Mouse (Mus musculus): ENCODE results near the gene Immp2l. TPM values are rescaled to one million over a fixed set of nuclear protein-coding genes. Genes with fewer than 3 reads are reported as not detected.

Gene Immp2l
- polyA plus RNA-seq, 1 experiment from 2014 or later: 6.5 TPM

DNA sequence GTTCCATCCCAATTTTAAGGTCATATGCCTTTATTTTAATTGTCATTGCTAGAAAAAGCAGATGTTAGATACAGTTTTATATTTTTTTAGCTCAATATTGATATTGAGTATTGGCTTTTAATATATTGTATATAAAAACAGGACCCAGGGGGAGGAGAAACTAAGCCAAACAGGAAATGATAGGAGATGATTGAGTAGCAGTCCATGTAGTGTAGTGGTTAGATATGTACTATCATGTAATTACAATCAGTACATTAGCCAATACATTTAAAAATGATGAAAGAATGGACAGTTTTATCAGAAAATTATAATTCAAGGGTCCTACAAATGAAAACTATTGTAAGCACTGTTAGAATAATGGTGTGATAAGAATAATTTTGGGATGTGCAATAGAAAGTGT is 94.5 kb downstream of the Immp2l start:
- H3K9ac ChIP-seq (ENCODE audit: low read depth, low read length): no peak overlapping the region
- no peaks in the 10 kb centered on the region for H3K36me3 ChIP-seq (ENCODE audit: control insufficient read depth, insufficient read depth, low read length)
- no peaks in the 10 kb centered on the region for H3K9me3 ChIP-seq (ENCODE audit: control insufficient read depth, low read length)
- no peak for ATAC-seq
- no peak overlapping the region for H3K4me2 ChIP-seq (ENCODE audit: low read length)
- H3K4me1 ChIP-seq (ENCODE audit: control insufficient read depth, insufficient read depth, low read depth, low read length): no peaks in the 10 kb centered on the region
- no peak overlapping the region for H3K27ac ChIP-seq (ENCODE audit: low read depth, low read length)
- no peak overlapping the region for H3K4me3 ChIP-seq (ENCODE audit: low read length)
- H3K27me3 ChIP-seq (replicated peaks; ENCODE audit: control insufficient read depth, insufficient read depth, low read length): no peaks in the 10 kb centered on the region

DNA sequence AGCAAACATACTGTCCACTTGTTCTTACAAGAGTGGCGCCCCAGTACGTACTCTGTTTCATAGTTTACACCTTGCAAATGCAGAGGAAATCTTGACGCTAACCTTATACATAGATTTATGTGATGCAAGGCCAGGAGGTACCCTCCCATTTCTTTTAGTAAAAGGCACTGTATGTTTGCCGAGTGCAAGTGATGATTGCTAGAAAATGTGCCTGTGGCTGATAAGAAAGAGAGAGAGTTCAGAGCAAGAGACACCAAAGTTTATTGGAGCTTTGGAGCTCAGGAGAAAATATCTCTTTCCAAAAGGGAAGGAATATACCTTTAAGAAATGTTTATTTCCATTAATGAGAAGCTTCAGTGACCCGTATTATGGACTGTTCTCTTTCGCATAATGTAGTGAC is 95.8 kb downstream of the Immp2l start:
- no peak for ATAC-seq
- no peaks in the 10 kb centered on the region for H3K9me3 ChIP-seq (ENCODE audit: control insufficient read depth, low read length)
- no peak overlapping the region for H3K27ac ChIP-seq (ENCODE audit: low read depth, low read length)
- H3K9ac ChIP-seq (ENCODE audit: low read depth, low read length): no peak overlapping the region
- H3K36me3 ChIP-seq (ENCODE audit: control insufficient read depth, insufficient read depth, low read length): no peaks in the 10 kb centered on the region
- H3K27me3 ChIP-seq (replicated peaks; ENCODE audit: control insufficient read depth, insufficient read depth, low read length): no peaks in the 10 kb centered on the region
- H3K4me3 ChIP-seq (ENCODE audit: low read length): no peak overlapping the region
- no peak overlapping the region for H3K4me2 ChIP-seq (ENCODE audit: low read length)
- 83% methylated on average over 6 of the region's 6 CpGs for WGBS
- H3K4me1 ChIP-seq (ENCODE audit: control insufficient read depth, insufficient read depth, low read depth, low read length): no peaks in the 10 kb centered on the region

- H3K27me3 ChIP-seq (replicated peaks; ENCODE audit: control insufficient read depth, insufficient read depth, low read length): no peaks in the 10 kb centered on the region
- H3K27ac ChIP-seq (ENCODE audit: low read depth, low read length): no peak overlapping the region
- WGBS: 88% methylated on average over 2 of the region's 2 CpGs
- H3K4me3 ChIP-seq (ENCODE audit: low read length): no peak overlapping the region
- no peaks in the 10 kb centered on the region for H3K4me1 ChIP-seq (ENCODE audit: control insufficient read depth, insufficient read depth, low read depth, low read length)
- H3K9ac ChIP-seq (ENCODE audit: low read depth, low read length): no peak overlapping the region
- no peak for ATAC-seq
- H3K36me3 ChIP-seq (ENCODE audit: control insufficient read depth, insufficient read depth, low read length): no peaks in the 10 kb centered on the region
- no peaks in the 10 kb centered on the region for H3K9me3 ChIP-seq (ENCODE audit: control insufficient read depth, low read length)
- no peak overlapping the region for H3K4me2 ChIP-seq (ENCODE audit: low read length)
Observed at GRCm38 (mm10) chr12:41123207-41123606, 99.3 kb downstream of the Immp2l start.

- H3K36me3 ChIP-seq (ENCODE audit: control insufficient read depth, insufficient read depth, low read length): no peaks in the 10 kb centered on the region
- H3K27ac ChIP-seq (ENCODE audit: low read depth, low read length): no peak overlapping the region
- 63% methylated on average over 3 of the region's 3 CpGs for WGBS
- H3K4me3 ChIP-seq (ENCODE audit: low read length): no peak overlapping the region
- H3K4me1 ChIP-seq (ENCODE audit: control insufficient read depth, insufficient read depth, low read depth, low read length): no peaks in the 10 kb centered on the region
- ATAC-seq: no peak
- H3K4me2 ChIP-seq (ENCODE audit: low read length): no peak overlapping the region
- H3K9me3 ChIP-seq (ENCODE audit: control insufficient read depth, low read length): no peaks in the 10 kb centered on the region
- H3K27me3 ChIP-seq (replicated peaks; ENCODE audit: control insufficient read depth, insufficient read depth, low read length): no peaks in the 10 kb centered on the region
- H3K9ac ChIP-seq (ENCODE audit: low read depth, low read length): no peak overlapping the region
Observed at GRCm38 (mm10) chr12:41134885-41135284, 111.0 kb downstream of the Immp2l start.

DNA sequence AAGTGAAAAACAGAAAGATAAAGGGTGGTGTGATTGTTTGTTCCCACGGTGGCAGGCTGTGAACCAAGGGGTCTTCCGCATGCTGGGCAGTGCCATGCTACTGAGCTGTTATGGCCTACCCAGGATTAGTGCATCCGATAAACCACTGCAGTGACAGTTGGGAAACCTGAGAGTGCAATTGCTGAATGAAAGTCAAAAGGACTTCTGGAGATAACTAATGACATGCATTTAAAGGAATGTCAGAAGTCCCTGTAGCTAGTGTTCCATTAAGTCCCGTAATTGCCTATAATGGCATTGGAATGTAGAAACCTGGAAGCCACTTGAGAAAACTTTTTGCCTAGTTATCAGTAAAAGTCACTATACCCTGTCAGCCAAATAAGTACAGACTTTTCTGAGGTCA is 135.7 kb downstream of the Immp2l start:
- Histone ChIP-seq H3K27ac (ENCODE audit: low read depth, low read length) (no peak overlapping the region), H3K36me3 (ENCODE audit: control insufficient read depth, insufficient read depth, low read length) (no peaks in the 10 kb centered on the region), H3K4me2 (ENCODE audit: low read length) (no peak overlapping the region), H3K4me3 (ENCODE audit: low read length) (no peak overlapping the region), H3K9ac (ENCODE audit: low read depth, low read length) (no peak overlapping the region), H3K4me1 (ENCODE audit: control insufficient read depth, insufficient read depth, low read depth, low read length) (no peaks in the 10 kb centered on the region), H3K27me3 (replicated peaks; ENCODE audit: control insufficient read depth, insufficient read depth, low read length) (no peaks in the 10 kb centered on the region), H3K9me3 (ENCODE audit: control insufficient read depth, low read length) (no peaks in the 10 kb centered on the region)
- 80% methylated on average over 4 of the region's 4 CpGs for WGBS
- no peak for ATAC-seq

DNA sequence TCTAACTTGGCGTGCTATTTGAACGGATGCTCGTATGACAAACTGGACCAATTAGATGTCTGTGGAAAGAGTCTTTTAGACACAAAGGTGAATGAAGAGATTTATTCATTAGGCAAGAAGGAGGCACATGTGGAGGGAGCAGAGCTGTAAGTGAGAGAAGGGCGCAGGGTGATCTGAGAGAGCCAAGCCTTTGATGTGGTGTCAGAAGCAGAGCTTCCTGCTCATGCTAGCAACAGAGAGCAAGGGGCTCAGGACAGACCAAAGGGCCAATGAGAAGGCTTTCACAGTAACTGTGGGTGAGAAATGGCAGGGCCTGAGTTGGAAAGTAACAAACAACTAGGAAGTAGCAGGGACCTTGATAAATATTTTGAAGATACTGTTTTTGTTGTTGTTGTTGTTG is 143.9 kb downstream of the Immp2l start:
- H3K36me3 ChIP-seq (ENCODE audit: control insufficient read depth, insufficient read depth, low read length): no peaks in the 10 kb centered on the region
- no peaks in the 10 kb centered on the region for H3K9me3 ChIP-seq (ENCODE audit: control insufficient read depth, low read length)
- no peak for ATAC-seq
- no peak overlapping the region for H3K4me3 ChIP-seq (ENCODE audit: low read length)
- no peaks in the 10 kb centered on the region for H3K4me1 ChIP-seq (ENCODE audit: control insufficient read depth, insufficient read depth, low read depth, low read length)
- no peak overlapping the region for H3K9ac ChIP-seq (ENCODE audit: low read depth, low read length)
- H3K27me3 ChIP-seq (replicated peaks; ENCODE audit: control insufficient read depth, insufficient read depth, low read length): no peaks in the 10 kb centered on the region
- no peak overlapping the region for H3K27ac ChIP-seq (ENCODE audit: low read depth, low read length)
- WGBS: 83% methylated on average over 4 of the region's 4 CpGs
- H3K4me2 ChIP-seq (ENCODE audit: low read length): no peak overlapping the region

DNA sequence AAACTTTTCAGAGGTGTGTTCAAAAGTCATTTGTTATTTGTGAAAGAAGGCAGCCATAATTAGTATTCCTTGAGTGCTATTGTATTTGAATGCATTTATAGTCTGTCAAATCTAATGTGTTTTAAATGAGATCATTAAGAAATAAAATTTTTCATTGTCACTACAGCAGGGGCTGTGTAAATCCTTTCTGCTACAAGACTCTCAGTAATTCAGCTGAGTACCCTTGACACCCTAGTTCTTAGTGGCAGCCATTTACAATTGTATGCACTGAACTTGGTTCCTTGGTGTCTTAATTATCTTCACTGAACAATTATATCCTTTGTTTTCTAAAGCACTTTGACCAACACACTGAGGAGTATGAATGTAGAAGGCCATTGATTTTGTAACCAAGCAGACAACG is 146.2 kb downstream of the Immp2l start:
- Histone ChIP-seq H3K27me3 (replicated peaks; ENCODE audit: control insufficient read depth, insufficient read depth, low read length) (no peaks in the 10 kb centered on the region), H3K4me1 (ENCODE audit: control insufficient read depth, insufficient read depth, low read depth, low read length) (no peaks in the 10 kb centered on the region), H3K9me3 (ENCODE audit: control insufficient read depth, low read length) (no peaks in the 10 kb centered on the region), H3K4me2 (ENCODE audit: low read length) (no peak overlapping the region), H3K36me3 (ENCODE audit: control insufficient read depth, insufficient read depth, low read length) (no peaks in the 10 kb centered on the region), H3K9ac (ENCODE audit: low read depth, low read length) (no peak overlapping the region), H3K27ac (ENCODE audit: low read depth, low read length) (no peak overlapping the region), H3K4me3 (ENCODE audit: low read length) (no peak overlapping the region)
- WGBS: 27% methylated on average over 1 of the region's 1 CpGs
- ATAC-seq: no peak

GRCm38 (mm10) chr12:41182856-41183255 is 159.0 kb downstream of the Immp2l start:
- no peak for ATAC-seq
- no peaks in the 10 kb centered on the region for H3K4me1 ChIP-seq (ENCODE audit: control insufficient read depth, insufficient read depth, low read depth, low read length)
- no peak overlapping the region for H3K27ac ChIP-seq (ENCODE audit: low read depth, low read length)
- no peak overlapping the region for H3K4me2 ChIP-seq (ENCODE audit: low read length)
- no peaks in the 10 kb centered on the region for H3K9me3 ChIP-seq (ENCODE audit: control insufficient read depth, low read length)
- H3K36me3 ChIP-seq (ENCODE audit: control insufficient read depth, insufficient read depth, low read length): no peaks in the 10 kb centered on the region
- no peaks in the 10 kb centered on the region for H3K27me3 ChIP-seq (replicated peaks; ENCODE audit: control insufficient read depth, insufficient read depth, low read length)
- H3K9ac ChIP-seq (ENCODE audit: low read depth, low read length): no peak overlapping the region
- H3K4me3 ChIP-seq (ENCODE audit: low read length): no peak overlapping the region

GRCm38 (mm10) chr12:41185060-41185459 is 161.2 kb downstream of the Immp2l start:
- WGBS: 85% methylated on average over 4 of the region's 4 CpGs
- Histone ChIP-seq H3K4me3 (ENCODE audit: low read length) (no peak overlapping the region), H3K27me3 (replicated peaks; ENCODE audit: control insufficient read depth, insufficient read depth, low read length) (no peaks in the 10 kb centered on the region)

DNA sequence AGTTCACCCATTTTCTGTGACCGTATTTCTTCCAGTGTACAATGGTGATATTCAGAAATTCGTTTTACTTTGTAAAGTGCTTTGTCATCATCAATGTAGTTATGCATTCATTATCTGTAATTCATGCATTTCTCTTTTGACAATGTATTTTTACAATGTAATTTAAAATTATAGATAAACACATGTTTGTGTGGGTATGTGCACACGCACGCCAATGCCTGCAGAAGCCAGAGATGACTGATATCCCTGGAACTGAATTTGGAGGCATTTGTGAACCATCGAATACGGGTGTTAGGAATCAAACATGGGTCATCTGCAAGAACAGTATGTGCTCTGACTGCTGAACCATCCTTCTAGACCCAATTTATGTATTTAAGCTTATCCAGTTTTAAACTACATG is 161.6 kb downstream of the Immp2l start:
- H3K36me3 ChIP-seq (ENCODE audit: control insufficient read depth, insufficient read depth, low read length): no peaks in the 10 kb centered on the region
- no peak for ATAC-seq

More at GRCm38 (mm10) chr12:41185060-41185459, 161.2 kb downstream of the Immp2l start:
- Histone ChIP-seq H3K9ac (ENCODE audit: low read depth, low read length) (no peak overlapping the region), H3K4me1 (ENCODE audit: control insufficient read depth, insufficient read depth, low read depth, low read length) (no peaks in the 10 kb centered on the region), H3K4me2 (ENCODE audit: low read length) (no peak overlapping the region), H3K9me3 (ENCODE audit: control insufficient read depth, low read length) (no peaks in the 10 kb centered on the region), H3K27ac (ENCODE audit: low read depth, low read length) (no peak overlapping the region), H3K36me3 (ENCODE audit: control insufficient read depth, insufficient read depth, low read length) (no peaks in the 10 kb centered on the region)
- no peak for ATAC-seq

More for the DNA sequence above, 161.6 kb downstream of the Immp2l start:
- Histone ChIP-seq H3K27ac (ENCODE audit: low read depth, low read length) (no peak overlapping the region), H3K27me3 (replicated peaks; ENCODE audit: control insufficient read depth, insufficient read depth, low read length) (no peaks in the 10 kb centered on the region), H3K4me3 (ENCODE audit: low read length) (no peak overlapping the region), H3K9ac (ENCODE audit: low read depth, low read length) (no peak overlapping the region), H3K4me2 (ENCODE audit: low read length) (no peak overlapping the region), H3K4me1 (ENCODE audit: control insufficient read depth, insufficient read depth, low read depth, low read length) (no peaks in the 10 kb centered on the region), H3K9me3 (ENCODE audit: control insufficient read depth, low read length) (no peaks in the 10 kb centered on the region)
- 93% methylated on average over 6 of the region's 6 CpGs for WGBS
